Mouse (Mus musculus): ENCODE measurements around the gene Smpx. TPM values are rescaled to one million over a fixed set of nuclear protein-coding genes. Genes with fewer than 3 reads are reported as not detected.

Smpx gene
- polyA plus RNA-seq, 1 experiment: 0.09 TPM

- no peak for TF ChIP-seq FOSL1 (IDR thresholded peaks at IDR 0.05; ENCODE audit: insufficient read depth, low read length, poor library complexity, severe bottlenecking)
- no peak for TF ChIP-seq MYOD1 (IDR thresholded peaks at IDR 0.05; ENCODE audit: control insufficient read depth, insufficient read length, low read depth)
- TF ChIP-seq CEBPB (IDR thresholded peaks at IDR 0.05; ENCODE audit: low read depth): no peak
- no peak for TF ChIP-seq MYOG (IDR thresholded peaks at IDR 0.05; ENCODE audit: control insufficient read depth, extremely low read depth, insufficient read length)
- no peak overlapping the region for H3ac ChIP-seq (ENCODE audit: control insufficient read depth, insufficient read length, low read depth)
Measured at GRCm38 (mm10) chrX:157691186-157691585, 7.5 kb upstream of the Smpx start.

GRCm38 (mm10) chrX:157697591-157698135, 1.0 kb upstream of the Smpx start:
- TF ChIP-seq MYOG (IDR thresholded peaks at IDR 0.05; ENCODE audit: control insufficient read depth, extremely low read depth, insufficient read length) (no peak), FOSL1 (IDR thresholded peaks at IDR 0.05; ENCODE audit: insufficient read depth, low read length, poor library complexity, severe bottlenecking) (no peak), MAX (IDR thresholded peaks at IDR 0.05) (no peak), CTCF (IDR thresholded peaks at IDR 0.05; ENCODE audit: control insufficient read depth, insufficient read depth, insufficient read length) (no peak), CEBPB (IDR thresholded peaks at IDR 0.05; ENCODE audit: low read depth) (no peak), MYOD1 (IDR thresholded peaks at IDR 0.05; ENCODE audit: control insufficient read depth, insufficient read length, low read depth) (no peak), USF1 (IDR thresholded peaks at IDR 0.05; ENCODE audit: low read depth) (no peak)
- Histone ChIP-seq H3K79me3 (ENCODE audit: low read depth) (no peaks in the 10 kb centered on the region), H3K79me2 (ENCODE audit: control insufficient read depth, insufficient read depth) (no peaks in the 10 kb centered on the region), H3K27me3 (ENCODE audit: control insufficient read depth, insufficient read depth, insufficient read length) (no peaks in the 10 kb centered on the region), H3ac (ENCODE audit: control insufficient read depth, insufficient read length, low read depth) (no peak overlapping the region), H3K4me3 (ENCODE audit: insufficient read depth, poor library complexity, severe bottlenecking) (no peak overlapping the region), H3K36me3 (ENCODE audit: control insufficient read depth, insufficient read depth) (no peaks in the 10 kb centered on the region)

More at GRCm38 (mm10) chrX:157691186-157691585, 7.5 kb upstream of the Smpx start:
- Histone ChIP-seq H3K4me3 (ENCODE audit: insufficient read depth, poor library complexity, severe bottlenecking) (no peak overlapping the region), H3K36me3 (ENCODE audit: control insufficient read depth, insufficient read depth) (no peaks in the 10 kb centered on the region), H3K79me2 (ENCODE audit: control insufficient read depth, insufficient read depth) (no peaks in the 10 kb centered on the region), H3K27me3 (ENCODE audit: control insufficient read depth, insufficient read depth, insufficient read length) (no peaks in the 10 kb centered on the region), H3K79me3 (ENCODE audit: low read depth) (no peaks in the 10 kb centered on the region)

DNA sequence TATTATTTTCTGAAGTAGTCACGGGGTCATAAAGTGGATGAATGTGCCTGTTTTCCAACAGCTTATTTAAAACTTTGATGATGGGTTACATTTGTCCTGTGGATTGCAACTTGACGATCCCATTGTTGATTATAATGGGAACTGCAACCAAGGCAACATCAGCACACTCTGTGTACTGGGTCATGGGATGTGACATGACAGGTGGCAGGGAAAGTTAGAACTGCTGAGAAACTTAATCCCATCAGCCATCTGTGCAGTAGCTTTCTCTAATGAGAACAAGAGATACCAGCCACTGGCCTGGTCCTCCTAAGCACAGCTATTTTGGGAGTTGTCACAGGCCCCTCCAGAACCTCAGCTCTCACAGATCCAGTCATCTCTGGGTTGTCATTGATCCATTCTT, 8.5 kb downstream of the Smpx start:
- Histone ChIP-seq H3K36me3 (ENCODE audit: control insufficient read depth, insufficient read depth) (no peaks in the 10 kb centered on the region), H3K79me3 (ENCODE audit: low read depth) (no peaks in the 10 kb centered on the region), H3K27me3 (ENCODE audit: control insufficient read depth, insufficient read depth, insufficient read length) (no peaks in the 10 kb centered on the region), H3K4me3 (ENCODE audit: insufficient read depth, poor library complexity, severe bottlenecking) (no peak overlapping the region), H3ac (ENCODE audit: control insufficient read depth, insufficient read length, low read depth) (no peak overlapping the region), H3K79me2 (ENCODE audit: control insufficient read depth, insufficient read depth) (no peaks in the 10 kb centered on the region)
- TF ChIP-seq CEBPB (IDR thresholded peaks at IDR 0.05; ENCODE audit: low read depth) (no peak), FOSL1 (IDR thresholded peaks at IDR 0.05; ENCODE audit: insufficient read depth, low read length, poor library complexity, severe bottlenecking) (no peak), MAX (IDR thresholded peaks at IDR 0.05) (no peak), MYOG (IDR thresholded peaks at IDR 0.05; ENCODE audit: control insufficient read depth, extremely low read depth, insufficient read length) (no peak), USF1 (IDR thresholded peaks at IDR 0.05; ENCODE audit: low read depth) (no peak), CTCF (IDR thresholded peaks at IDR 0.05; ENCODE audit: control insufficient read depth, insufficient read depth, insufficient read length) (no peak), MYOD1 (IDR thresholded peaks at IDR 0.05; ENCODE audit: control insufficient read depth, insufficient read length, low read depth) (no peak)

GRCm38 (mm10) chrX:157708616-157709280, 10.0 kb downstream of the Smpx start:
- no peak for TF ChIP-seq FOSL1 (IDR thresholded peaks at IDR 0.05; ENCODE audit: insufficient read depth, low read length, poor library complexity, severe bottlenecking)
- no peak for TF ChIP-seq MAX (IDR thresholded peaks at IDR 0.05)
- no peak for TF ChIP-seq CTCF (IDR thresholded peaks at IDR 0.05; ENCODE audit: control insufficient read depth, insufficient read depth, insufficient read length)
- no peak for TF ChIP-seq MYOD1 (IDR thresholded peaks at IDR 0.05; ENCODE audit: control insufficient read depth, insufficient read length, low read depth)
- no peak for TF ChIP-seq MYOG (IDR thresholded peaks at IDR 0.05; ENCODE audit: control insufficient read depth, extremely low read depth, insufficient read length)
- TF ChIP-seq CEBPB (IDR thresholded peaks at IDR 0.05; ENCODE audit: low read depth): no peak
- TF ChIP-seq USF1 (IDR thresholded peaks at IDR 0.05; ENCODE audit: low read depth): no peak

GRCm38 (mm10) chrX:157719907-157720306, 21.2 kb downstream of the Smpx start:
- H3K4me3 ChIP-seq (ENCODE audit: insufficient read depth, poor library complexity, severe bottlenecking): no peak overlapping the region
- H3ac ChIP-seq (ENCODE audit: control insufficient read depth, insufficient read length, low read depth): no peak overlapping the region
- no peaks in the 10 kb centered on the region for H3K36me3 ChIP-seq (ENCODE audit: control insufficient read depth, insufficient read depth)
- no peak for TF ChIP-seq USF1 (IDR thresholded peaks at IDR 0.05; ENCODE audit: low read depth)
- TF ChIP-seq MYOD1 (IDR thresholded peaks at IDR 0.05; ENCODE audit: control insufficient read depth, insufficient read length, low read depth): no peak
- no peak for TF ChIP-seq CEBPB (IDR thresholded peaks at IDR 0.05; ENCODE audit: low read depth)
- TF ChIP-seq MAX (IDR thresholded peaks at IDR 0.05): no peak
- TF ChIP-seq MYOG (IDR thresholded peaks at IDR 0.05; ENCODE audit: control insufficient read depth, extremely low read depth, insufficient read length): no peak
- TF ChIP-seq CTCF (IDR thresholded peaks at IDR 0.05; ENCODE audit: control insufficient read depth, insufficient read depth, insufficient read length): no peak
- TF ChIP-seq FOSL1 (IDR thresholded peaks at IDR 0.05; ENCODE audit: insufficient read depth, low read length, poor library complexity, severe bottlenecking): no peak
- H3K79me3 ChIP-seq (ENCODE audit: low read depth): no peaks in the 10 kb centered on the region
- H3K79me2 ChIP-seq (ENCODE audit: control insufficient read depth, insufficient read depth): no peaks in the 10 kb centered on the region
- no peaks in the 10 kb centered on the region for H3K27me3 ChIP-seq (ENCODE audit: control insufficient read depth, insufficient read depth, insufficient read length)

More at GRCm38 (mm10) chrX:157708616-157709280, 10.0 kb downstream of the Smpx start:
- no peak overlapping the region for H3ac ChIP-seq (ENCODE audit: control insufficient read depth, insufficient read length, low read depth)
- H3K79me2 ChIP-seq (ENCODE audit: control insufficient read depth, insufficient read depth): no peaks in the 10 kb centered on the region
- H3K27me3 ChIP-seq (ENCODE audit: control insufficient read depth, insufficient read depth, insufficient read length): no peaks in the 10 kb centered on the region
- H3K36me3 ChIP-seq (ENCODE audit: control insufficient read depth, insufficient read depth): no peaks in the 10 kb centered on the region
- no peaks in the 10 kb centered on the region for H3K79me3 ChIP-seq (ENCODE audit: low read depth)
- H3K4me3 ChIP-seq (ENCODE audit: insufficient read depth, poor library complexity, severe bottlenecking): no peak overlapping the region

All from C2C12 (cell line).